Mouse (Mus musculus) liver, embryonic 12.5 days (tissue): ENCODE measurements at regions not wholly inside any gene's neighbourhood (a gene's known extent, or its start where the extent isn't known, plus 50 kb on each side); places are given as distances from the start of the nearest gene placed in this dataset.

Experiments used
- ATAC-seq: fragments of 200-750 bp; cut with Nextera tagmentation; 2 replicates; pipeline ENCODE4 v1.8.0; 2017; ENCODE audit warnings: moderate number of reproducible peaks, mild to moderate bottlenecking, moderate library complexity
- H3K27ac ChIP-seq: fragments of 300-500 bp; sonication (generic); 2 replicates; pipeline ENCODE4 v1.5.1; 2016; ENCODE audit warnings: mild to moderate bottlenecking
- H3K27me3 ChIP-seq: fragments of 300-500 bp; sonication (generic); replicated peaks from 2 replicates; pipeline ENCODE4 v1.6.1; 2016; ENCODE audit warnings: mild to moderate bottlenecking, moderate library complexity
- H3K36me3 ChIP-seq: fragments of 300-500 bp; sonication (generic); 2 replicates; pipeline ENCODE4 v1.6.1; 2016; ENCODE audit warnings: mild to moderate bottlenecking, moderate library complexity
- H3K4me1 ChIP-seq: fragments of 300-500 bp; sonication (generic); 2 replicates; pipeline ENCODE4 v1.6.1; 2016
- H3K4me2 ChIP-seq: fragments of 300-500 bp; sonication (generic); 2 replicates; pipeline ENCODE4 v1.6.1; 2016; ENCODE audit warnings: mild to moderate bottlenecking, moderate library complexity
- H3K4me3 ChIP-seq: fragments of 300-500 bp; sonication (generic); 2 replicates; pipeline ENCODE4 v1.5.1; 2016; ENCODE audit warnings: mild to moderate bottlenecking, moderate library complexity
- H3K9ac ChIP-seq: fragments of 300-500 bp; sonication (generic); 2 replicates; pipeline ENCODE4 v1.6.1; 2016; ENCODE audit warnings: mild to moderate bottlenecking, moderate library complexity
- H3K9me3 ChIP-seq: fragments of 300-500 bp; sonication (generic); replicated peaks from 2 replicates; pipeline ENCODE4 v1.6.1; 2016; ENCODE audit warnings: mild to moderate bottlenecking, moderate library complexity
- WGBS: fragments of 180-500 bp; shearing (Covaris S2); methylation state at CpG from one replicate; pipeline ENCODE4 v1.1.7; 2016; ENCODE audit not compliant: insufficient replicate concordance; 5-methylcytosine and 5-hydroxymethylcytosine counted together

- Histone ChIP-seq H3K4me3 (no peak overlapping the region), H3K4me1 (no peaks in the 10 kb centered on the region), H3K9ac (no peak overlapping the region), H3K27ac (no peak overlapping the region), H3K4me2 (no peak overlapping the region), H3K9me3 (no peaks in the 10 kb centered on the region), H3K36me3 (no peaks in the 10 kb centered on the region), H3K27me3 (no peaks in the 10 kb centered on the region)
- WGBS, result 70% methylated on average over 13 of the region's 13 CpGs
- ATAC-seq, result no peak
Observed at GRCm38 (mm10) chr14:105697398-105697797, 199.2 kb downstream of the Spry2 start.

- no peaks in the 10 kb centered on the region for H3K9me3 ChIP-seq
Observed at GRCm38 (mm10) chr14:105694969-105695368, 201.7 kb downstream of the Spry2 start.

DNA sequence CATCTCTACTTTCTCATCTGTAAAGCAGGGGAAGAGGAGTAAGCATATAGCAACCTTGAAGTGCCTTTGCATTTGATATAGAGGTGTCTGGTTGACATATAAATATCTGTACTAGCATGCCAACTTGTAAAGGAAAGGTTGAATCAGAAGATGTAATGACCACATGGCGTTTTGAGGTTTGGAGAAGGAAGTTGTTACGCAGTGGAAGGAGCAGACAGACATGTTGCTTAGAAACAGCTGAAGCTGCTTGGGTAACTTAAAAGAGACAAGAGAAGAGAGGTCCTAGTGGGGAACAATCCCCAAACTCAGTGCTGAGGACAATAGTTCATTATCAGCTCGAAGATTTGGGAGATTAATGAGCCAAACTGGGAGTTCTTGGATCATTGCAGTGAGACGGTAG lies 202.9 kb downstream of the Spry2 start:
- Histone ChIP-seq H3K27me3 (no peaks in the 10 kb centered on the region), H3K27ac (no peak overlapping the region)

More at GRCm38 (mm10) chr14:105694969-105695368, 201.7 kb downstream of the Spry2 start:
- H3K27me3 ChIP-seq, result no peaks in the 10 kb centered on the region
- H3K4me1 ChIP-seq, result no peaks in the 10 kb centered on the region
- no peak overlapping the region for H3K4me2 ChIP-seq
- no peak overlapping the region for H3K27ac ChIP-seq
- no peak overlapping the region for H3K9ac ChIP-seq
- no peaks in the 10 kb centered on the region for H3K36me3 ChIP-seq
- ATAC-seq, result no peak
- no peak overlapping the region for H3K4me3 ChIP-seq

GRCm38 (mm10) chr14:105684826-105685465 lies 211.7 kb downstream of the Spry2 start:
- H3K4me1 ChIP-seq, result no peaks in the 10 kb centered on the region
- ATAC-seq, result no peak
- no peak overlapping the region for H3K4me3 ChIP-seq
- 59% methylated on average over 11 of the region's 11 CpGs for WGBS
- no peaks in the 10 kb centered on the region for H3K36me3 ChIP-seq
- no peak overlapping the region for H3K27ac ChIP-seq
- no peaks in the 10 kb centered on the region for H3K27me3 ChIP-seq
- no peaks in the 10 kb centered on the region for H3K9me3 ChIP-seq
- H3K4me2 ChIP-seq, result no peak overlapping the region
- no peak overlapping the region for H3K9ac ChIP-seq

More for the DNA sequence above, 202.9 kb downstream of the Spry2 start:
- H3K4me2 ChIP-seq, result no peak overlapping the region
- H3K9me3 ChIP-seq, result no peaks in the 10 kb centered on the region
- 39% methylated on average over 4 of the region's 4 CpGs for WGBS
- no peak for ATAC-seq
- H3K4me3 ChIP-seq, result no peak overlapping the region
- H3K36me3 ChIP-seq, result no peaks in the 10 kb centered on the region
- H3K9ac ChIP-seq, result no peak overlapping the region
- H3K4me1 ChIP-seq, result no peaks in the 10 kb centered on the region

- Histone ChIP-seq H3K27ac (no peak overlapping the region), H3K4me3 (no peak overlapping the region), H3K27me3 (no peaks in the 10 kb centered on the region), H3K36me3 (no peaks in the 10 kb centered on the region), H3K4me1 (no peaks in the 10 kb centered on the region), H3K9me3 (no peaks in the 10 kb centered on the region), H3K4me2 (no peak overlapping the region), H3K9ac (no peak overlapping the region)
- no peak for ATAC-seq
- WGBS, result 65% methylated on average over 2 of the region's 2 CpGs
Observed at GRCm38 (mm10) chr14:105684329-105684728, 212.3 kb downstream of the Spry2 start.

DNA sequence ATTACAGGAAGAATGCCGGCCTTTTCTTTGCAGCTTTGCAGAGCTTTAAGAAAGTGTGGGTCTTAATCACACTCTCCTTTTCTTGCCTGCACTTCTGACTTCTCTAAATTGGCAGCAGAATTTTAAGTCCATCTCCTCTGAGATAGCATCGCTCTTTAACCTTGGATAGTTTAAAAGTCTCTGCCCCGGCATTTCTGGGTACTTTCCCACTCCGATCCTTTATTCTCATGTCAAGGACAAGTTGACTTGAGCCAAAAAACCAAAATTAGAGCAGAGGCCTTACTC lies 220.0 kb downstream of the Spry2 start:
- H3K27me3 ChIP-seq, result no peaks in the 10 kb centered on the region
- ATAC-seq, result no peak
- H3K4me2 ChIP-seq, result no peak overlapping the region
- H3K4me3 ChIP-seq, result no peak overlapping the region
- 30% methylated on average over 4 of the region's 4 CpGs for WGBS
- no peaks in the 10 kb centered on the region for H3K36me3 ChIP-seq
- no peak overlapping the region for H3K9ac ChIP-seq
- no peaks in the 10 kb centered on the region for H3K4me1 ChIP-seq
- H3K9me3 ChIP-seq, result no peaks in the 10 kb centered on the region
- no peak overlapping the region for H3K27ac ChIP-seq

GRCm38 (mm10) chr14:105675801-105676645 lies 220.6 kb downstream of the Spry2 start:
- no peaks in the 10 kb centered on the region for H3K27me3 ChIP-seq
- no peak overlapping the region for H3K27ac ChIP-seq
- no peaks in the 10 kb centered on the region for H3K9me3 ChIP-seq
- H3K4me1 ChIP-seq, result no peaks in the 10 kb centered on the region
- no peaks in the 10 kb centered on the region for H3K36me3 ChIP-seq
- no peak overlapping the region for H3K9ac ChIP-seq
- no peak for ATAC-seq
- H3K4me3 ChIP-seq, result no peak overlapping the region
- H3K4me2 ChIP-seq, result no peak overlapping the region
- 50% methylated on average over 13 of the region's 13 CpGs for WGBS

DNA sequence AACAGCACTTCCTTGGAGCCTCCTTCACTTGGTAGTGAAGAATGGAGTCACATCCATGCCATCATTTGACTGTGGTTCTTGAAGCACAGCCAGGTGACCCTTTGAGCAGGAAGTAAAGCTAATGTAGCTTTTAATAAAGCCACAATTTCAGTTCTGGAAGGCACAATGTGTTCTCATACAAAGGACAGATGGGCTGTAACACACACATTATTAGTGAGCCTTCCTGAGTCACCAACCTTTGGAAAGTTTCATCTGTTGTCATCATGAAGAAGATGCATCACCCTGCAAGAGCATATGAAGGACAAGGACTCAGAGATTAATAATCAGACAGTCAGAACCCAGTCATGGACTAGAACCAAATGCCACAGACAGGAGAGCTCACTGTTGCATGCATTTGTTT lies 221.6 kb downstream of the Spry2 start:
- ATAC-seq, result no peak
- no peaks in the 10 kb centered on the region for H3K4me1 ChIP-seq
- no peak overlapping the region for H3K4me2 ChIP-seq
- H3K27me3 ChIP-seq, result no peaks in the 10 kb centered on the region
- H3K9me3 ChIP-seq, result no peaks in the 10 kb centered on the region
- no peaks in the 10 kb centered on the region for H3K36me3 ChIP-seq
- no peak overlapping the region for H3K4me3 ChIP-seq
- H3K9ac ChIP-seq, result no peak overlapping the region
- H3K27ac ChIP-seq, result no peak overlapping the region

- WGBS, result 17% methylated on average over 11 of the region's 11 CpGs
- H3K9ac ChIP-seq, result no peak overlapping the region
Observed at GRCm38 (mm10) chr14:105668969-105669368, 227.7 kb downstream of the Spry2 start.

GRCm38 (mm10) chr14:105664671-105665198 lies 231.9 kb downstream of the Spry2 start:
- ATAC-seq, result no peak
- no peaks in the 10 kb centered on the region for H3K9me3 ChIP-seq
- no peak overlapping the region for H3K4me3 ChIP-seq
- 66% methylated on average over 7 of the region's 7 CpGs for WGBS
- no peaks in the 10 kb centered on the region for H3K4me1 ChIP-seq
- no peaks in the 10 kb centered on the region for H3K36me3 ChIP-seq
- H3K27me3 ChIP-seq, result no peaks in the 10 kb centered on the region
- no peak overlapping the region for H3K4me2 ChIP-seq
- H3K27ac ChIP-seq, result no peak overlapping the region
- no peak overlapping the region for H3K9ac ChIP-seq

More at GRCm38 (mm10) chr14:105668969-105669368, 227.7 kb downstream of the Spry2 start:
- no peak for ATAC-seq
- Histone ChIP-seq H3K27me3 (no peaks in the 10 kb centered on the region), H3K4me2 (no peak overlapping the region), H3K4me3 (no peak overlapping the region), H3K27ac (no peak overlapping the region), H3K4me1 (no peaks in the 10 kb centered on the region), H3K36me3 (no peaks in the 10 kb centered on the region), H3K9me3 (no peaks in the 10 kb centered on the region)

DNA sequence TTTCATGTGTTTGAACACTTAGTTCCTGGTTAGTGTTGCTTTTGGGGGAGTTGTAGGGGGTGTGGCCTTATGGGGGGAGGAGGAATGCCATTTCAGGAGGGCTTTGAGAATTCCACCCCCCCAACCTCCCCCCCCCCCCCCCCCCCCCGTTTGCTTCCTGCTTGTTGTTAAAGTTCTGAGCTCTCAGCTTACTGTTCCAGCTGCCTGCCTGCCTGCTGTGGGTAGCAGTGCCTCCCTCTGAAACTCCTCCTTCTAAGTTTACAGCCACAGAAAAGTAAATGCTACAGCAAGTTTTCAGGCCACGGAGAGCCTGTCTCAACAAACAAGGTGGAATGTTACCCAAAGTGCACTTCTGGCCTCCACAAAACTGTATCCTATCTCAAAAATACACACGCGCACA lies 233.1 kb downstream of the Spry2 start:
- H3K9me3 ChIP-seq, result no peaks in the 10 kb centered on the region
- H3K9ac ChIP-seq, result no peak overlapping the region
- H3K4me3 ChIP-seq, result no peak overlapping the region
- no peak for ATAC-seq
- no peak overlapping the region for H3K27ac ChIP-seq
- H3K4me2 ChIP-seq, result no peak overlapping the region
- no peaks in the 10 kb centered on the region for H3K4me1 ChIP-seq
- no peaks in the 10 kb centered on the region for H3K27me3 ChIP-seq
- no peaks in the 10 kb centered on the region for H3K36me3 ChIP-seq
- WGBS, result 70% methylated on average over 4 of the region's 4 CpGs

- H3K4me1 ChIP-seq, result no peaks in the 10 kb centered on the region
- no peaks in the 10 kb centered on the region for H3K36me3 ChIP-seq
- no peaks in the 10 kb centered on the region for H3K9me3 ChIP-seq
- no peak overlapping the region for H3K4me2 ChIP-seq
- 72% methylated on average over 6 of the region's 6 CpGs for WGBS
- no peak for ATAC-seq
- H3K27me3 ChIP-seq, result no peaks in the 10 kb centered on the region
- H3K9ac ChIP-seq, result no peak overlapping the region
- H3K27ac ChIP-seq, result no peak overlapping the region
- H3K4me3 ChIP-seq, result no peak overlapping the region
Observed at GRCm38 (mm10) chr14:105662839-105663238, 233.8 kb downstream of the Spry2 start.
